Mouse (Mus musculus): ENCODE measurements around the gene Abcc3. TPM values are rescaled to one million over a fixed set of nuclear protein-coding genes. Genes with fewer than 3 reads are reported as not detected.

The Abcc3 gene
- total and polyA plus RNA-seq, 2 experiments from 2014 or later, result 1.0 to 4.5 TPM

DNA sequence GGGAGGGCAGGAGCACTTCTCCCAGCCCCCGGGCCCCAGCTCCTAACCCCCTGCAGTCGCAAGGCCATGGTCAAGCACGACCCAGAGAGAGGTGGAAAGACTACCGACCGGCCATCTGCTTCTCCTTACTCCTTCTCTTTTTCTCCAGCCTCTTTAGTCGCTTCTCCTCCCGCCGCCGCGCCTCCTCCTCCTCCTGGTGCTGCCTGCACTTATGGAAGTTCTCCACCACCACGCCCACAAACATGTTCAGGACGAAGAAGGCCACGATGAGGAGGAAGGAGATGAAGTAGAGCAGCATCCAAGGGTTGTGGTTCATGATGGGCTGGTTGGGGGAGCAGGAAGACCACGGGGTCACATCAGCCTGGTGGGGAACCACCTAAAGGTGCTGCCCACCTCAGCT is 32.9 kb upstream of the Abcc3 start:
- H3K4me3 ChIP-seq (ENCODE audit: low read length), result no peak overlapping the region
- no peaks in the 10 kb centered on the region for H3K9me3 ChIP-seq (ENCODE audit: low read length)
- no peak for ATAC-seq
- no peak overlapping the region for H3K9ac ChIP-seq (replicated peaks; ENCODE audit: low read length)
- no peaks in the 10 kb centered on the region for H3K36me3 ChIP-seq (ENCODE audit: insufficient read depth, low read length)
- no peak for TF ChIP-seq CTCF (IDR thresholded peaks at IDR 0.05; ENCODE audit: low read depth)
- WGBS, result 70% methylated on average over 14 of the region's 14 CpGs
- no peak for DNase-seq (ENCODE audit: low spot score)
- H3K4me1 ChIP-seq (ENCODE audit: insufficient read depth, low read length), result peaks cover 24% of the 10 kb centered on the region
- no peak overlapping the region for H3K4me2 ChIP-seq (ENCODE audit: low read depth, low read length)
- no peaks in the 10 kb centered on the region for H3K27me3 ChIP-seq (ENCODE audit: insufficient read depth, low read length)
- no peak overlapping the region for H3K27ac ChIP-seq

DNA sequence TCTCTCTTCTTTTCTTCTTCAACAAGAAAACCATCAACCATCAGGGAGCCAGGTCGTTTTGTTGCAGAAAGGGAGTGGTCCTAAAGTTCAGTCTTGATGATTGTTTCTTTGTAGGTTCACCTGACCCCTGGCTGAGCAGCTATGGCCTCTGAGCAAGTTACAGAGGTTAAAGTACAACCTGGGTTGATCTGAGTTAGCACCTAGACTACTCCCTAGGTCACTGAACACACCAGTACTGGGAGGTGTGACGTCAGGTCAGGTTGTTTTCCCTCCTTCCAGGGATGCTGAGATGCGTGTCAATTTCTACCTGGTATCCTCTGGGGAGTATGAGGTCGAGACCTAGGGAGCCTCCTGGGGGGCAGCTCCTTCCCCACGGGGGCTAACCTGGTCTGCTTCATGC is 32.4 kb upstream of the Abcc3 start:
- Histone ChIP-seq H3K4me2 (ENCODE audit: low read depth, low read length) (no peak overlapping the region), H3K36me3 (ENCODE audit: insufficient read depth, low read length) (no peaks in the 10 kb centered on the region), H3K4me3 (ENCODE audit: low read length) (no peak overlapping the region), H3K9me3 (ENCODE audit: low read length) (no peaks in the 10 kb centered on the region), H3K27me3 (ENCODE audit: insufficient read depth, low read length) (no peaks in the 10 kb centered on the region), H3K27ac (no peak overlapping the region), H3K9ac (replicated peaks; ENCODE audit: low read length) (no peak overlapping the region), H3K4me1 (ENCODE audit: insufficient read depth, low read length) (peaks cover 24% of the 10 kb centered on the region)
- no peak for TF ChIP-seq CTCF (IDR thresholded peaks at IDR 0.05; ENCODE audit: low read depth)
- no peak for DNase-seq (ENCODE audit: low spot score)
- no peak for ATAC-seq
- 54% methylated on average over 5 of the region's 5 CpGs for WGBS

DNA sequence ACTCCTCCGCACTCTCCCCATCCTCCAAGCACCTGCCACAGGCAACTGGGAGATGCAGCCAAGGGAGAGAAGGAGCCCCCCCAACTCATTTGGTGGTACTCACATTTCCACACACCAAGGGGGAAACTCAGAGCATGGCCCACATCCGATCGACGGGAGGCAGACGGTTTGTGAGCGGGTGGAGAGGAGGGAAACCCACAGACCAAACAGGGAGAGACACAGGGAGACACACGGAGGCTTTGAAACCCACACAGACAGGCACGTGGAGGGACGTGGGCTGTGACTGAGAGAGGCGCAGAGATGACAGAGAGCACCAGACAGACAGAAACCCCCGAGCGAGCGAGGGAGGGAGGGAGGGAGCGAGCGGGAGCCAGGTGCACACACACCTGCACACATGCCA is 31.6 kb upstream of the Abcc3 start:
- Histone ChIP-seq H3K27ac (no peak overlapping the region), H3K4me1 (ENCODE audit: insufficient read depth, low read length) (peaks cover 27% of the 10 kb centered on the region), H3K4me3 (ENCODE audit: low read length) (no peak overlapping the region), H3K27me3 (ENCODE audit: insufficient read depth, low read length) (no peaks in the 10 kb centered on the region), H3K9ac (replicated peaks; ENCODE audit: low read length) (no peak overlapping the region), H3K4me2 (ENCODE audit: low read depth, low read length) (no peak overlapping the region), H3K9me3 (ENCODE audit: low read length) (no peaks in the 10 kb centered on the region), H3K36me3 (ENCODE audit: insufficient read depth, low read length) (no peaks in the 10 kb centered on the region)
- DNase-seq (ENCODE audit: low spot score), result no peak
- TF ChIP-seq CTCF (IDR thresholded peaks at IDR 0.05; ENCODE audit: low read depth), result no peak
- 47% methylated on average over 15 of the region's 15 CpGs for WGBS
- ATAC-seq, result no peak

DNA sequence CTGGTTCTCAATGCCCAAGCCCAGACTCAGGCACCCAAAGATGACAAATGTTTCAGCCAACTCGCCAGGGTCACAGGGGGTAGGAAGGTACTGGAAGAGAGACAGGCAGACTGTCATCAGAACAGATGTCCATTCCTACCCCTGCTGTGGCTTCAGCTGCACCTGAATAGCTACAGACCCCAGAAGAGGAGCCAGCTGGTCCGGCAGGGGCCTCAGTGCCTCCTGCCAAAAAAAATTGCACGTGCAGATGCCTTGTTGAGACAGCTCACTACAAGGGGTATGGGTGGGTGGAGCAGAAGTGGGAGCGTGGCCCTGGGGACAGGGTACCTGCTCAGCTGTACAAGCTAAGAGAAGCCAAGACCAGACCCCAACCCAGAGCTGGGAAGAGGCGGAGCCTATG is 31.1 kb upstream of the Abcc3 start:
- Histone ChIP-seq H3K4me3 (ENCODE audit: low read length) (no peak overlapping the region), H3K36me3 (ENCODE audit: insufficient read depth, low read length) (no peaks in the 10 kb centered on the region), H3K9me3 (ENCODE audit: low read length) (no peaks in the 10 kb centered on the region), H3K27ac (peak overlapping the region; percentile 32; the same call in 1 of the 2 replicates), H3K4me1 (ENCODE audit: insufficient read depth, low read length) (peaks cover 24% of the 10 kb centered on the region), H3K27me3 (ENCODE audit: insufficient read depth, low read length) (no peaks in the 10 kb centered on the region), H3K9ac (replicated peaks; ENCODE audit: low read length) (no peak overlapping the region), H3K4me2 (ENCODE audit: low read depth, low read length) (no peak overlapping the region)
- DNase-seq (ENCODE audit: low spot score) (peak; percentile 64), ATAC-seq (0 out of 2 replicates have a peak, but pooled peaks have one; percentile 16)
- 49% methylated on average over 5 of the region's 5 CpGs for WGBS
- TF ChIP-seq CTCF (IDR thresholded peaks at IDR 0.05; ENCODE audit: low read depth), result no peak

DNA sequence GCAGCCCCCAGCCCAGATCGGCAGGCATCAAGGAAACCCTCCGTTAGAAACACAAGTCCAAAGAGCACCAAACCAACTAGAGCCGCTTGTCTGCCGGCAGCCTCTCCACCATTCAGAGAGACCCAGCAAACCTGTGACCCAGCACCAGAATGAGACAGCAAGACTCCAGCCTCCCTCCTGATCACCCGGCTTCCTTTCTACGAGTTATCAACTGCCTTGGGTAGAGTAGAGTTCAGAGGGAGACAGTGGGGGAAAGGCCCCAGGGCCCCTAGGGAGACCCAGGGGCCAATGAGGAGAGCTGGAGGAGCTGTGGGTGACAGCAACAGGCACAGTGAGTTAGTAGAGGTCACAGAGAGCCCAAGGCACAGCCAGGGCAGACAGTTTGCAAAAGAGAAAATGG is 28.2 kb upstream of the Abcc3 start:
- 66% methylated on average over 6 of the region's 6 CpGs for WGBS
- Histone ChIP-seq H3K36me3 (ENCODE audit: insufficient read depth, low read length) (peaks cover 9% of the 10 kb centered on the region; the same call in 1 of the 2 replicates), H3K9me3 (ENCODE audit: low read length) (no peaks in the 10 kb centered on the region), H3K27ac (no peak overlapping the region), H3K9ac (replicated peaks; ENCODE audit: low read length) (no peak overlapping the region), H3K4me3 (ENCODE audit: low read length) (no peak overlapping the region), H3K4me2 (ENCODE audit: low read depth, low read length) (no peak overlapping the region), H3K4me1 (ENCODE audit: insufficient read depth, low read length) (peaks cover 11% of the 10 kb centered on the region; the same call in 1 of the 2 replicates), H3K27me3 (ENCODE audit: insufficient read depth, low read length) (no peaks in the 10 kb centered on the region)
- ATAC-seq, result no peak
- TF ChIP-seq CTCF (IDR thresholded peaks at IDR 0.05; ENCODE audit: low read depth), result no peak
- DNase-seq (ENCODE audit: low spot score), result no peak

DNA sequence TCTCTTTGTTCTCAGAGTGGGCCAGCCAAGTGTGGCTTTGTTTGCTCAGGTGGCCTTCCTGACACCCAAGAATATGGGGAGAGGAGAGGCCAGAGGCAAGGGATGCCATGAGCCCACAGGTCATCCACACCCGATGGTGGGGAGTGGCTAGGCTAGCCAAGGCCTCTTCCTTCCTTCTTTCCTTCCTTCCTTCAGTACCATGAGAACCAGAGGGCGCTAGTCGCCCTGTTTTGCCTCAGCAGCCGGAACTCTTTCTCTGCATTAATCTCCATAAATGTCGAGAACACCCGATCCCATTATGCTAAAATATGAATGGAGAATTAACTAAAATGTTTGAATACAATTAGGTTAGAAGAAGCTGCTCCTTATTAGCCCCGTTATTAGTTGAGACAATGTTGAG is 27.5 kb upstream of the Abcc3 start:
- Histone ChIP-seq H3K4me3 (ENCODE audit: low read length) (no peak overlapping the region), H3K9ac (replicated peaks; ENCODE audit: low read length) (no peak overlapping the region), H3K4me2 (ENCODE audit: low read depth, low read length) (no peak overlapping the region), H3K9me3 (ENCODE audit: low read length) (no peaks in the 10 kb centered on the region), H3K36me3 (ENCODE audit: insufficient read depth, low read length) (peaks cover 11% of the 10 kb centered on the region; the same call in 1 of the 2 replicates), H3K4me1 (ENCODE audit: insufficient read depth, low read length) (peaks cover 11% of the 10 kb centered on the region; the same call in 1 of the 2 replicates), H3K27ac (no peak overlapping the region), H3K27me3 (ENCODE audit: insufficient read depth, low read length) (no peaks in the 10 kb centered on the region)
- 31% methylated on average over 7 of the region's 7 CpGs for WGBS
- peak; percentile 78 for TF ChIP-seq CTCF (IDR thresholded peaks at IDR 0.05; ENCODE audit: low read depth)
- DNase-seq (ENCODE audit: low spot score), result peak; percentile 79
- ATAC-seq, result no peak

DNA sequence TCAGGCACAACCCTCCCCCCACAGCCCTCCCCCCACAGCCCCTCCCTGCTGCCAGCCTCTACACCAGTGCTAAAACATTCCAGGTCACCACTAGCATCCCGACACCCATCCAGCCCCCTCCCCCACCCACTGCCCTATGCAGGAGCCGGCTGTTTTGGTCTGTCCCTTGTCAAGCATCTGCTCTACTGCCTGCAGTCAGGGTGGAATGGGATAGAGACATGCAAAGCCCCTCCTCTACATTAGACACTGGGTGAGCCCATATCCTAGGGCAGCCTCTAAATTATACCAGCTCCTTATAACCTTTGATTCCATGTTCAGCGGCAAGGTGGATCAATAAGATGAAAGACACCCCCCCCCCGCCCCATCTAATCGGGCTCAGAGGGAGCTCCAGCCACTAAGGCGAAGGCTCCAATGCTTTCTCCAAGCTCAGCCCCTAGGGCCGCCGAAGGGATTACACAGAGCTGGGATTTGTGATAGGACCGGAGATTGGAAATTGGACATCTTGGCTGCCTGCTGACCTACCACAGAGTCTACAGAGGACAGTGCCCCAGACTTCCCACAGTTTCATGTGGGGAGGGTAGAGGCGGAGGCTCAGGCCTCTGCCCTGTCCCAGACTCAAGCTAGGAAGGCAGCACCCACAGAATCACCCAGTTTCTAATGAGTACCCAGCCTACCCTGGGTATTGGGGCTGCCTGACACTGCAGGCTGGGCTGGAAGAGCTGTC is 26.4 kb upstream of the Abcc3 start:
- no peak overlapping the region for H3K4me2 ChIP-seq (ENCODE audit: low read depth, low read length)
- no peaks in the 10 kb centered on the region for H3K27me3 ChIP-seq (ENCODE audit: insufficient read depth, low read length)
- H3K27ac ChIP-seq, result no peak overlapping the region
- WGBS, result 56% methylated on average over 10 of the region's 10 CpGs
- peaks cover 11% of the 10 kb centered on the region; the same call in 1 of the 2 replicates for H3K36me3 ChIP-seq (ENCODE audit: insufficient read depth, low read length)
- no peak for ATAC-seq
- peaks cover 16% of the 10 kb centered on the region for H3K4me1 ChIP-seq (ENCODE audit: insufficient read depth, low read length)
- TF ChIP-seq CTCF (IDR thresholded peaks at IDR 0.05; ENCODE audit: low read depth), result no peak
- no peak overlapping the region for H3K9ac ChIP-seq (replicated peaks; ENCODE audit: low read length)
- H3K9me3 ChIP-seq (ENCODE audit: low read length), result no peaks in the 10 kb centered on the region
- H3K4me3 ChIP-seq (ENCODE audit: low read length), result no peak overlapping the region
- DNase-seq (ENCODE audit: low spot score), result no peak
